Mouse (Mus musculus) embryonic facial prominence, embryonic 14.5 days (tissue): Measurements from ENCODE around the gene Gm20696. TPM values are rescaled to one million over a fixed set of nuclear protein-coding genes. Genes with fewer than 3 reads are reported as not detected.

Experiments
- ATAC-seq: fragments of 200-750 bp; cut with Nextera tagmentation; 2 replicates; pipeline ENCODE4 v1.8.0; 2017; ENCODE audit warnings: low read depth, moderate number of reproducible peaks, moderate TSS enrichment
- DNase-seq: peaks from one replicate; pipeline ENCODE4 v3.0.0-alpha.2; 2015; ENCODE audit warnings: low spot score
- H3K27ac ChIP-seq: fragments of 300-500 bp; sonication (generic); replicated peaks from 2 replicates; pipeline ENCODE4 v1.5.1; 2014; ENCODE audit warnings: low read depth, mild to moderate bottlenecking, low read length, moderate library complexity
- H3K27me3 ChIP-seq: fragments of 300-500 bp; sonication (generic); replicated peaks from 2 replicates; pipeline ENCODE4 v1.6.1; 2014; ENCODE audit warnings: low read length; ENCODE audit not compliant: control insufficient read depth, insufficient read depth
- H3K36me3 ChIP-seq: fragments of 300-500 bp; sonication (generic); 2 replicates; pipeline ENCODE4 v1.6.1; 2014; ENCODE audit warnings: low read length, mixed read lengths; ENCODE audit not compliant: control insufficient read depth, insufficient read depth
- H3K4me1 ChIP-seq: fragments of 300-500 bp; sonication (generic); 2 replicates; pipeline ENCODE4 v1.6.1; 2014; ENCODE audit warnings: antibody characterized with exemption, low read length; ENCODE audit not compliant: control insufficient read depth, insufficient read depth
- H3K4me2 ChIP-seq: fragments of 300-500 bp; sonication (generic); 2 replicates; pipeline ENCODE4 v1.6.1; 2014; ENCODE audit warnings: low read depth, mild to moderate bottlenecking, low read length, moderate library complexity, mixed read lengths
- H3K4me3 ChIP-seq: fragments of 300-500 bp; sonication (generic); 2 replicates; pipeline ENCODE4 v1.5.1; 2014; ENCODE audit warnings: low read depth, mild to moderate bottlenecking, low read length
- H3K9ac ChIP-seq: fragments of 300-500 bp; sonication (generic); 2 replicates; pipeline ENCODE4 v1.6.1; 2014; ENCODE audit warnings: low read depth, mild to moderate bottlenecking, low read length, moderate library complexity, mixed read lengths
- H3K9me3 ChIP-seq: fragments of 300-500 bp; sonication (generic); 2 replicates; pipeline ENCODE4 v1.6.1; 2016; ENCODE audit warnings: low read length; ENCODE audit not compliant: control insufficient read depth
- WGBS: fragments of 180-500 bp; shearing (Covaris S2); extraction: QIAGEN DNeasy Blood & Tissue Kit; methylation state at CpG from one replicate; pipeline ENCODE4 v1.1.7; 2014; 5-methylcytosine and 5-hydroxymethylcytosine counted together
- polyA plus RNA-seq: library from polyadenylated mRNA; unstranded; fragments of >200 nt; fragmentation: Nextera tagmentation; extraction: Ambion mirVana; gene quantifications from 2 replicates; pipeline ENCODE4 v1.2.1, GENCODE M21; 2014

Gene Gm20696
- polyA plus RNA-seq, 1 experiment from 2014 or later, result 3.0 TPM

- Histone ChIP-seq H3K36me3 (no peaks in the 10 kb centered on the region), H3K9me3 (no peaks in the 10 kb centered on the region), H3K9ac (no peak overlapping the region), H3K4me1 (no peaks in the 10 kb centered on the region), H3K4me2 (no peak overlapping the region), H3K27ac (no peak overlapping the region), H3K4me3 (no peak overlapping the region), H3K27me3 (no peaks in the 10 kb centered on the region)
- ATAC-seq (0 out of 2 replicates have a peak, but pooled peaks have one; percentile 8), DNase-seq (no peak)
- 74% methylated on average over 4 of the region's 4 CpGs for WGBS
Observed at GRCm38 (mm10) chr6:99464449-99464848, 202.1 kb downstream of the Gm20696 start.

DNA sequence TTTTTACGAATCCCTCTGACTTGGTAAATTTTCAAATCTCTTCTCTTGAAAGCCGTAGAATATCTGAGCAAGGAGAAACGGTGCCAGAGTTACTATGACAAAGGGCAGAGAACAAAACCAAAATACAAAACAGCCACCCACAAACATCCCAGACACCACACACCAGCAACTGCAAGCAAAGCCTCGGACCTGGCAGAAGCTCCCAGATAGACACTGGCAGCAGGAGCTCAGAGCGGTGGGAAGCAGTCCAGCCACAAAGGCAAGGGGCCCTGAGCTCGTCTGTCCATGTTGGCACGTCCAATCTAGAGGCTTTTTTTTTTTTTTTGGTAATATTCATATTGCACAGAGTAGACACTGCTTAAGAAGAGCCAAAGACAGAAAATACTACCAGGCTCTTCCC lies 202.7 kb downstream of the Gm20696 start:
- Histone ChIP-seq H3K4me1 (no peaks in the 10 kb centered on the region), H3K36me3 (no peaks in the 10 kb centered on the region), H3K4me3 (no peak overlapping the region), H3K9me3 (no peaks in the 10 kb centered on the region), H3K9ac (no peak overlapping the region), H3K4me2 (no peak overlapping the region), H3K27ac (no peak overlapping the region), H3K27me3 (no peaks in the 10 kb centered on the region)
- 76% methylated on average over 7 of the region's 7 CpGs for WGBS
- DNase-seq, result no peak
- no peak for ATAC-seq

DNA sequence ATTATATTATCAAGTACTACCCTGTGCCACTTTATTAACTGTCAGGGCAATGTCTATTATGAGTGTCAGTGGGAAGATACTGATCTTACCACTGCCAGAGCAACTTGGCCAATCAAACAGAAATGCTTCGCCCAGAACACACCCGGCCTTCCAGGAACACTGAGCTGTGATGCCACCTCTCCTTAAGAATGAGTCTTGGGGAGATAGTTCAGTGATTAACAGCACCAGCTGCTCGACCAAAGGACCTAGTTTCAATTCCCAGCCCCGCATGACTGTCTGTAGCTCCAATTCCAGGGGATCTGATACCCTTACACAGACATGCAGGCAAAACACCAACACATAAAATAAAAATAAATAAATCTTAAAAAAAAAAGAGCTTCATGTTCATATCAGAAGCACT lies 207.8 kb downstream of the Gm20696 start:
- no peak overlapping the region for H3K9ac ChIP-seq
- WGBS, result 85% methylated on average over 4 of the region's 4 CpGs
- H3K27me3 ChIP-seq, result no peaks in the 10 kb centered on the region
- DNase-seq (no peak), ATAC-seq (no peak)
- H3K4me1 ChIP-seq, result no peaks in the 10 kb centered on the region
- no peaks in the 10 kb centered on the region for H3K9me3 ChIP-seq
- H3K36me3 ChIP-seq, result no peaks in the 10 kb centered on the region
- H3K27ac ChIP-seq, result no peak overlapping the region
- H3K4me3 ChIP-seq, result no peak overlapping the region
- H3K4me2 ChIP-seq, result no peak overlapping the region

- ATAC-seq, result no peak
- 77% methylated on average over 7 of the region's 7 CpGs for WGBS
Observed at GRCm38 (mm10) chr6:99453763-99454520, 212.7 kb downstream of the Gm20696 start.

DNA sequence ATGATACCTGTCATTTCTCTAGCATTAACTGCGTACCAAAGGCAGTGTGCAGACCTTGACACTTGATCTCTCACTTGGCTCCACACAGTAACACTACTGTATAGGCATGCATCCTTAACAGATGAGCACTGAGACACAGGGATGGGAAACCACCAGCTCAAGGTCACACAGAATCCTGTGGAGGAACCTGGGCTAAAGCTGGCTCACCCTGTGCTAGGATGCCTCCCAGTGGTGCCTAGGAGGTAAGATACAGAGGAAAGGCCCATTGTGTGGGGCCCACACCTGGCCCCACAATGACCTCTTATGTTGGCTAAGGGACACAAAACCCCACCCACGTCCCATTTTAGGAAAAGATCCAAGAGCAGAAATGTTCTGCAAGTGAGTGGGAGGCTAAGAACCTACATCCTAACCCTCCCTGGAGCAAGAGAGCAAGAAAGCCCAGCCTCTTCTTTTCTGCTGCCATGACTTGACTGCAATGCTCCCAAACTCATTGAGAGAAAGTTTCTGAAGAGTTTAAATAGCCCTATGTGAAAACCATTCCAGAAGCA lies 213.9 kb downstream of the Gm20696 start:
- ATAC-seq (no peak), DNase-seq (no peak)
- 70% methylated on average over 2 of the region's 2 CpGs for WGBS
- Histone ChIP-seq H3K9me3 (no peaks in the 10 kb centered on the region), H3K27ac (no peak overlapping the region), H3K4me1 (peaks cover 5% of the 10 kb centered on the region; the same call in 1 of the 2 replicates), H3K4me2 (no peak overlapping the region), H3K36me3 (no peaks in the 10 kb centered on the region), H3K9ac (no peak overlapping the region), H3K4me3 (no peak overlapping the region), H3K27me3 (no peaks in the 10 kb centered on the region)

More at GRCm38 (mm10) chr6:99453763-99454520, 212.7 kb downstream of the Gm20696 start:
- H3K27ac ChIP-seq, result no peak overlapping the region
- H3K4me2 ChIP-seq, result no peak overlapping the region
- H3K36me3 ChIP-seq, result no peaks in the 10 kb centered on the region
- H3K9ac ChIP-seq, result no peak overlapping the region
- H3K9me3 ChIP-seq, result no peaks in the 10 kb centered on the region
- H3K4me3 ChIP-seq, result no peak overlapping the region
- peaks cover 5% of the 10 kb centered on the region; the same call in 1 of the 2 replicates for H3K4me1 ChIP-seq
- DNase-seq, result no peak
- H3K27me3 ChIP-seq, result no peaks in the 10 kb centered on the region

DNA sequence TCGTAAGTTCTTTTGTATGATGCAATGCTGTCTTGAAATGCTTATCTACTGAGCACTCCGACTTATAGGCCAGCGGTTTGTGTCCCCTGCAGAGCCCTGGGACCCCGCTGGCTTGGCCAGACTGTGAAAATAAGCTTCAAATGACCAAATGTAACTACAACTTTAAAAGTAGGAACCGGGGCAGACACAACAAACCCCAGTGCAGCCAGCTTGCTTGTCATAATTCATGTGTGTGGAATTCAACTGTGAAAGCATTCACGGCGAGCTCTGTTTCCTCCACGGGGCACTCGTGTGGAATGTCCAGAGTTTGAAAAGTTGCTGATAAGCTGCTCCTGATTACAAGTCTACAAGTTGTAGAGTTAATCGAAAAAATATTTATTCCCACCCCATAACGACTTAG lies 215.1 kb downstream of the Gm20696 start:
- Histone ChIP-seq H3K4me2 (no peak overlapping the region), H3K27ac (no peak overlapping the region), H3K4me1 (peaks cover 5% of the 10 kb centered on the region; the same call in 1 of the 2 replicates), H3K9ac (no peak overlapping the region), H3K4me3 (no peak overlapping the region), H3K9me3 (no peaks in the 10 kb centered on the region), H3K27me3 (no peaks in the 10 kb centered on the region), H3K36me3 (no peaks in the 10 kb centered on the region)
- WGBS, result 50% methylated on average over 11 of the region's 11 CpGs
- DNase-seq, result no peak
- ATAC-seq, result no peak

DNA sequence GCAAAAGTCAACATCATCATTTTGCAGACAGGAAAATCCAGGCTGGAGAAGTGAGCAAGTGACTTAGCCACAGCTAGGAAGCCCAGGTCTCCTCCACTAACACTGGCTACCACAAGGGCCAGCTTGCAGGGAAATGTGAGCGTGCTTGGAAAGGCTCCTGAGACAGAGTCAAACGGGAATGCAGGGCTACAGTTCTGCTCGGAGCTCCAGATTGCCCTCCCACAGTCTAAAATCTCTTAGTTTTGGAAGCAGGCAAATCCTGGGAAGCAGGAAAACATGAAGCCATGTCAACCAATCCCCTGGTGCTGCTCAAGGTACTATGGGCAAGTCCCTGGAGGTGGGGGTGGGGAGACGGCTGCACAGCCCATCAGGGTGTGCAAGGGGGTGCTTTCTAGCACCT lies 219.2 kb downstream of the Gm20696 start:
- Histone ChIP-seq H3K9me3 (no peaks in the 10 kb centered on the region), H3K4me2 (no peak overlapping the region), H3K4me3 (no peak overlapping the region), H3K36me3 (no peaks in the 10 kb centered on the region), H3K4me1 (peaks cover 8% of the 10 kb centered on the region; the same call in 1 of the 2 replicates), H3K27me3 (no peaks in the 10 kb centered on the region), H3K27ac (no peak overlapping the region), H3K9ac (no peak overlapping the region)
- 76% methylated on average over 4 of the region's 4 CpGs for WGBS
- ATAC-seq (no peak), DNase-seq (no peak)

GRCm38 (mm10) chr6:99446801-99447415 lies 219.7 kb downstream of the Gm20696 start:
- no peak for DNase-seq
- no peak overlapping the region for H3K4me3 ChIP-seq
- no peaks in the 10 kb centered on the region for H3K9me3 ChIP-seq
- WGBS, result 88% methylated on average over 12 of the region's 12 CpGs
- H3K4me2 ChIP-seq, result no peak overlapping the region
- no peak for ATAC-seq
- H3K4me1 ChIP-seq, result peaks cover 5% of the 10 kb centered on the region; the same call in 1 of the 2 replicates
- H3K27ac ChIP-seq, result no peak overlapping the region
- H3K36me3 ChIP-seq, result no peaks in the 10 kb centered on the region
- H3K27me3 ChIP-seq, result no peaks in the 10 kb centered on the region
- no peak overlapping the region for H3K9ac ChIP-seq
